Mouse (Mus musculus) leukemia stem cell, adult 10-12 weeks (primary cell): Measurements from ENCODE around the gene Ifi44. TPM values are rescaled to one million over a fixed set of nuclear protein-coding genes. Genes with fewer than 3 reads are reported as not detected.

Experiments
- polyA plus RNA-seq: library from polyadenylated mRNA; stranded (reverse); fragments of >175 nt; gene quantifications from 2 replicates; pipeline ENCODE4 v1.2.3, GENCODE M21; 2012; ENCODE audit warnings: low replicate concordance

Gene Ifi44
- 0.98 TPM in 1 of 2 replicates, not detected in the other for polyA plus RNA-seq

DNA sequence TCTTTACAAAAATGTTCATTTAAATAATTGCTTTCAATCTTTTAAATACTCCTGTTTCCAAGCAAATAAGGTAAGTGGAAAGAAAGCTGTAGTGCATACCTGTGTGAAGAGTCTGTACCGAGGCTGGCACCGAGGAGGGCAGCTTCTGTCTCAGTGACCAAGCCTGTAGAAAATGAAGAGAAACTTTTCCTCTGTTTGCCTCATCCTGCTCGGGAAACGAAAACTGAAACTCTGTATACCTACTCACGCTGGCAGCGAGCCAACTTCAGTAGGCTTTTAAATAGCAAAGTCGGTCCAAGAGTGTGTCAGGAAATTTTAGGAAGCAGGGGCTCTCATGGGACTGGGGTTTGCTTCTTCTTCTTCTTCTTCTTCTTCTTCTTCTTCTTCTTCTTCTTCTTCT is at the start of gene Ifi44:
Gene Ifi44, minus strand, starts transcription at position 224 of the 400 bp plus-strand sequence.

Other genes starting within 250 kb of the Ifi44 start
- not detected in 2 replicates for gene Ifi44l, start 12.9 kb upstream of the Ifi44 start, polyA plus RNA-seq
- gene Ptgfr, start 87.7 kb upstream of the Ifi44 start, polyA plus RNA-seq = not detected in 2 replicates